Mouse (Mus musculus): ENCODE data around the gene Map3k14. TPM values are rescaled to one million over a fixed set of nuclear protein-coding genes. Genes with fewer than 3 reads are reported as not detected.

The Map3k14 gene
- total RNA-seq, 2 experiments from 2014 or later: 5.2 to 16.7 TPM

GRCm38 (mm10) chr11:103217790-103218516, 49.3 kb downstream of the Map3k14 start, which contains the start of gene Spata32:
Spata32 (minus strand) TSS chr11:103218432.
- ATAC-seq (replicated peaks; ENCODE audit: poor library complexity, severe bottlenecking): peak; percentile 78

- peak; percentile 26; the same call in 1 of the 2 replicates for ATAC-seq (replicated peaks; ENCODE audit: poor library complexity, severe bottlenecking)
Measured at GRCm38 (mm10) chr11:103215355-103215754, 51.9 kb downstream of the Map3k14 start.

GRCm38 (mm10) chr11:103213712-103214111, 53.6 kb downstream of the Map3k14 start:
- no peak for ATAC-seq (replicated peaks; ENCODE audit: poor library complexity, severe bottlenecking)

GRCm38 (mm10) chr11:103210291-103210690, 57.0 kb downstream of the Map3k14 start:
- ATAC-seq (replicated peaks; ENCODE audit: poor library complexity, severe bottlenecking): no peak

- ATAC-seq (replicated peaks; ENCODE audit: poor library complexity, severe bottlenecking): no peak
Measured at GRCm38 (mm10) chr11:103208458-103208857, 58.8 kb downstream of the Map3k14 start, which contains the start of gene 1700023F06Rik. 1700023F06Rik (minus strand) TSS chr11:103208558.

GRCm38 (mm10) chr11:103206203-103206602, 61.1 kb downstream of the Map3k14 start:
- ATAC-seq (replicated peaks; ENCODE audit: poor library complexity, severe bottlenecking): no peak

- no peak for ATAC-seq (replicated peaks; ENCODE audit: poor library complexity, severe bottlenecking)
Measured at GRCm38 (mm10) chr11:103202376-103202775, 64.9 kb downstream of the Map3k14 start.

- ATAC-seq (replicated peaks; ENCODE audit: poor library complexity, severe bottlenecking): no peak
Measured at GRCm38 (mm10) chr11:103201664-103202063, 65.6 kb downstream of the Map3k14 start.

- no peak for ATAC-seq (replicated peaks; ENCODE audit: poor library complexity, severe bottlenecking)
Measured at GRCm38 (mm10) chr11:103198911-103199803, 68.1 kb downstream of the Map3k14 start.

GRCm38 (mm10) chr11:103198339-103198738, 68.9 kb downstream of the Map3k14 start:
- ATAC-seq (replicated peaks; ENCODE audit: poor library complexity, severe bottlenecking): no peak

GRCm38 (mm10) chr11:103197340-103197739, 69.9 kb downstream of the Map3k14 start:
- no peak for ATAC-seq (replicated peaks; ENCODE audit: poor library complexity, severe bottlenecking)

- no peak for ATAC-seq (replicated peaks; ENCODE audit: poor library complexity, severe bottlenecking)
Measured at GRCm38 (mm10) chr11:103195656-103196055, 71.6 kb downstream of the Map3k14 start.

- ATAC-seq (replicated peaks; ENCODE audit: poor library complexity, severe bottlenecking): no peak
Measured at GRCm38 (mm10) chr11:103195236-103195635, 72.0 kb downstream of the Map3k14 start.

- ATAC-seq (replicated peaks; ENCODE audit: poor library complexity, severe bottlenecking): no peak
Measured at GRCm38 (mm10) chr11:103193825-103194168, 73.5 kb downstream of the Map3k14 start.

GRCm38 (mm10) chr11:103192956-103193824, 74.1 kb downstream of the Map3k14 start:
- no peak for ATAC-seq (replicated peaks; ENCODE audit: poor library complexity, severe bottlenecking)

- no peak for ATAC-seq (replicated peaks; ENCODE audit: poor library complexity, severe bottlenecking)
Measured at GRCm38 (mm10) chr11:103192230-103192955, 74.9 kb downstream of the Map3k14 start.

- ATAC-seq (replicated peaks; ENCODE audit: poor library complexity, severe bottlenecking): peak; percentile 55
Measured at GRCm38 (mm10) chr11:103184891-103185290, 82.4 kb downstream of the Map3k14 start.

GRCm38 (mm10) chr11:103181911-103182310, 85.4 kb downstream of the Map3k14 start:
- ATAC-seq (replicated peaks; ENCODE audit: poor library complexity, severe bottlenecking): no peak

GRCm38 (mm10) chr11:103181349-103181748, 85.9 kb downstream of the Map3k14 start:
- no peak for ATAC-seq (replicated peaks; ENCODE audit: poor library complexity, severe bottlenecking)

GRCm38 (mm10) chr11:103180426-103180825, 86.8 kb downstream of the Map3k14 start:
- no peak for ATAC-seq (replicated peaks; ENCODE audit: poor library complexity, severe bottlenecking)
